Mouse (Mus musculus) liver, adult 2 months (tissue): ENCODE results near the gene Mettl3. TPM values are rescaled to one million over a fixed set of nuclear protein-coding genes. Genes with fewer than 3 reads are reported as not detected.

Source experiments
- DNase-seq: peaks from one replicate; pipeline ENCODE4 v3.0.0-alpha.2; 2011; ENCODE audit warnings: low read depth, low spot score; ENCODE audit errors: extremely low read depth
- H3K27ac ChIP-seq: fragments of 200-500 bp; replicated peaks from 2 replicates; pipeline ENCODE4 v1.5.1; 2012; ENCODE audit warnings: low read depth, mild to moderate bottlenecking, control low read depth, inconsistent platforms, low read length; ENCODE audit not compliant: insufficient read depth
- H3K27me3 ChIP-seq: fragments of 200-500 bp; 2 replicates; pipeline ENCODE4 v1.6.1; 2012; ENCODE audit warnings: mild to moderate bottlenecking, moderate library complexity, low read length, inconsistent platforms; ENCODE audit not compliant: control insufficient read depth, insufficient read depth
- H3K36me3 ChIP-seq: fragments of 200-500 bp; 2 replicates; pipeline ENCODE4 v1.6.1; 2012; ENCODE audit warnings: low read length, inconsistent platforms; ENCODE audit not compliant: control insufficient read depth, insufficient read depth
- H3K4me1 ChIP-seq: fragments of 200-500 bp; 2 replicates; pipeline ENCODE4 v1.6.1; 2011; ENCODE audit warnings: low read length; ENCODE audit not compliant: control insufficient read depth, insufficient read depth
- H3K4me3 ChIP-seq: fragments of 200-500 bp; 2 replicates; pipeline ENCODE4 v1.5.1; 2011; ENCODE audit warnings: low read depth, mild to moderate bottlenecking, control low read depth, low read length, moderate library complexity; ENCODE audit not compliant: insufficient read depth
- H3K79me2 ChIP-seq: fragments of 200-500 bp; 2 replicates; pipeline ENCODE4 v1.6.1; 2012; ENCODE audit warnings: inconsistent platforms, mild to moderate bottlenecking, low read length, moderate library complexity; ENCODE audit not compliant: control insufficient read depth, insufficient read depth
- H3K9ac ChIP-seq: fragments of 200-500 bp; 2 replicates; pipeline ENCODE4 v1.6.1; 2012; ENCODE audit warnings: low read depth, mild to moderate bottlenecking, control low read depth, inconsistent platforms, low read length
- CTCF ChIP-seq: fragments of 200-500 bp; IDR thresholded peaks from 2 replicates; pipeline ENCODE4 v1.5.1; 2011; ENCODE audit warnings: low read depth, low read length, control low read depth
- POLR2A ChIP-seq: fragments of 200-500 bp; IDR thresholded peaks from 2 replicates; pipeline ENCODE4 v1.6.1; 2011; ENCODE audit warnings: low read length, control low read depth; ENCODE audit not compliant: insufficient read depth; ENCODE audit errors: extremely low read depth
- WGBS: fragments of 180-500 bp; shearing (Covaris S2); methylation state at CpG from one replicate; pipeline ENCODE4 v1.1.7; 2018; 5-methylcytosine and 5-hydroxymethylcytosine counted together
- polyA plus RNA-seq: library from polyadenylated mRNA; depleted of rRNA; stranded (reverse); fragments of >200 nt; gene quantifications from 2 replicates; pipeline ENCODE4 v1.2.3, GENCODE M21; 2012
- total RNA-seq: library from RNA; depleted of rRNA; stranded (reverse); fragments of >200 nt; gene quantifications from 2 replicates; pipeline ENCODE4 v1.2.3, GENCODE M21; 2014

The Mettl3 gene
- total and polyA plus RNA-seq, 2 experiments: 8.6 to 12.7 TPM

- WGBS: 4% methylated on average over 26 of the region's 26 CpGs
- no peaks in the 10 kb centered on the region for H3K36me3 ChIP-seq
- TF ChIP-seq CTCF (no peak), POLR2A (no peak)
- no peak for DNase-seq
- no peak within 1 kb of the TSS for H3K4me3 ChIP-seq
- H3K9ac ChIP-seq: no peak within 1 kb of the TSS
- H3K4me1 ChIP-seq: peaks cover 2% of the 10 kb centered on the region; the same call in 1 of the 2 replicates
- H3K79me2 ChIP-seq: no peaks in the 10 kb centered on the region
- H3K27ac ChIP-seq: no peak within 1 kb of the TSS
- peaks cover 12% of the 10 kb centered on the region; the same call in 1 of the 2 replicates for H3K27me3 ChIP-seq
Observed at GRCm38 (mm10) chr14:52327910-52328812, 23.2 kb upstream of the Mettl3 start, which contains the start of gene Sall2. TSS of gene Sall2 (minus strand) at chr14:52328762.

- no peaks in the 10 kb centered on the region for H3K79me2 ChIP-seq
- no peak overlapping the region for H3K9ac ChIP-seq
- H3K27me3 ChIP-seq: peaks cover 12% of the 10 kb centered on the region; the same call in 1 of the 2 replicates
- no peak for TF ChIP-seq POLR2A
- TF ChIP-seq CTCF: no peak
- peaks cover 2% of the 10 kb centered on the region; the same call in 1 of the 2 replicates for H3K4me1 ChIP-seq
- DNase-seq: no peak
- 10% methylated on average over 14 of the region's 14 CpGs for WGBS
- no peak overlapping the region for H3K27ac ChIP-seq
- no peaks in the 10 kb centered on the region for H3K36me3 ChIP-seq
- H3K4me3 ChIP-seq: no peak overlapping the region
Observed at GRCm38 (mm10) chr14:52327375-52327901, 22.5 kb upstream of the Mettl3 start.

GRCm38 (mm10) chr14:52325890-52326289 is 21.0 kb upstream of the Mettl3 start:
- no peaks in the 10 kb centered on the region for H3K36me3 ChIP-seq
- peaks cover 12% of the 10 kb centered on the region; the same call in 1 of the 2 replicates for H3K27me3 ChIP-seq
- no peaks in the 10 kb centered on the region for H3K79me2 ChIP-seq
- no peak overlapping the region for H3K27ac ChIP-seq
- WGBS: 36% methylated on average over 4 of the region's 4 CpGs
- H3K4me3 ChIP-seq: no peak overlapping the region
- DNase-seq: no peak
- H3K9ac ChIP-seq: no peak overlapping the region
- peaks cover 2% of the 10 kb centered on the region; the same call in 1 of the 2 replicates for H3K4me1 ChIP-seq
- TF ChIP-seq POLR2A: no peak
- TF ChIP-seq CTCF: 0 out of 2 replicates have a peak, but pooled peaks have one; percentile 3

- no peak overlapping the region for H3K27ac ChIP-seq
- H3K4me1 ChIP-seq: no peaks in the 10 kb centered on the region
- WGBS: 56% methylated on average over 6 of the region's 6 CpGs
- H3K4me3 ChIP-seq: no peak overlapping the region
- H3K9ac ChIP-seq: no peak overlapping the region
- no peaks in the 10 kb centered on the region for H3K27me3 ChIP-seq
- no peaks in the 10 kb centered on the region for H3K36me3 ChIP-seq
- DNase-seq: no peak
- TF ChIP-seq POLR2A: no peak
- TF ChIP-seq CTCF: no peak
- H3K79me2 ChIP-seq: no peaks in the 10 kb centered on the region
Observed at GRCm38 (mm10) chr14:52319361-52319760, 14.4 kb upstream of the Mettl3 start.

GRCm38 (mm10) chr14:52316441-52317225 is 11.7 kb upstream of the Mettl3 start:
- H3K79me2 ChIP-seq: no peaks in the 10 kb centered on the region
- no peaks in the 10 kb centered on the region for H3K4me1 ChIP-seq
- peak; percentile 36 for DNase-seq
- H3K9ac ChIP-seq: peak overlapping the region; percentile 38; the same call in 1 of the 2 replicates
- H3K27me3 ChIP-seq: no peaks in the 10 kb centered on the region
- peak overlapping the region; percentile 90 for H3K4me3 ChIP-seq
- no peaks in the 10 kb centered on the region for H3K36me3 ChIP-seq
- no peak overlapping the region for H3K27ac ChIP-seq
- WGBS: 35% methylated on average over 16 of the region's 16 CpGs
- TF ChIP-seq POLR2A (no peak), CTCF (no peak)
